ENCODE assay signal across 14 mouse cellular contexts in genomic region chr10:120026437-120026836, GRCm38 (mm10).
DNase-seq lines count a peak whose midpoint lies in the region; ATAC-seq and TF ChIP-seq lines count a peak whose summit lies in the region.
"Had no signal": no experiment of that assay in that cellular context is flagged by ENCODE, and none has a peak within 500 bp of the region (broad histone marks: within the 10 kb centered on the region; RNA-seq: fewer than 3 reads in every experiment).

No protein-coding gene starts in this region.

- 31% methylated on average over 10 of the region's 10 CpGs for WGBS in hindbrain, embryonic 14.5 days
- WGBS in hindbrain, embryonic 11.5 days: 79% methylated on average over 10 of the region's 10 CpGs
- WGBS in embryonic facial prominence, embryonic 15.5 days: 38% methylated on average over 10 of the region's 10 CpGs
- 27% methylated on average over 10 of the region's 10 CpGs for WGBS in midbrain, embryonic 15.5 days
- 79% methylated on average over 10 of the region's 10 CpGs for WGBS in stomach, postnatal 0 days

- H3K27ac ChIP-seq in hindbrain, embryonic 14.5 days: 0 out of 2 replicates have a peak overlapping the region, but pooled peaks have one; percentile 3
- no peak overlapping the region for H3K27ac ChIP-seq in hindbrain, embryonic 11.5 days (ENCODE audit: low read depth, low read length)
- no peak overlapping the region for H3K27ac ChIP-seq in embryonic facial prominence, embryonic 15.5 days (replicated peaks)
- H3K27ac ChIP-seq in midbrain, embryonic 15.5 days: peak overlapping the region; percentile 64; the same call in 1 of the 2 replicates
- no peak overlapping the region for H3K27ac ChIP-seq in stomach, postnatal 0 days (replicated peaks)
- H3K27ac ChIP-seq: liver, embryonic 14.5 days; stomach, embryonic 15.5 days had no signal

- TF ChIP-seq CTCF in stomach, postnatal 0 days (IDR thresholded peaks at IDR 0.05; ENCODE audit: low read depth): no peak

- peak; percentile 64 for DNase-seq in hindbrain, embryonic 14.5 days (ENCODE audit: low spot score)
- no peak for DNase-seq in hindbrain, embryonic 11.5 days (ENCODE audit: low spot score)
- peak; percentile 78 for DNase-seq in Muller cell, postnatal 12 days (ENCODE audit: inconsistent ontology term)
- no peak for DNase-seq in spleen, postnatal 10 days (ENCODE audit: low spot score in 2 of 2)
- no peak for DNase-seq in stomach, postnatal 0 days (ENCODE audit: low spot score)
- DNase-seq: cerebellum, postnatal 25 days; layer of hippocampus, adult 9-11 months; lung, postnatal 14 days; thymus, postnatal 36 days had no signal

- H3K4me3 ChIP-seq in hindbrain, embryonic 14.5 days (replicated peaks; ENCODE audit: low read length): no peak overlapping the region
- no peak overlapping the region for H3K4me3 ChIP-seq in hindbrain, embryonic 11.5 days (ENCODE audit: low read depth, low read length)
- H3K4me3 ChIP-seq in embryonic facial prominence, embryonic 15.5 days (replicated peaks): no peak overlapping the region
- no peak overlapping the region for H3K4me3 ChIP-seq in midbrain, embryonic 15.5 days
- H3K4me3 ChIP-seq in stomach, postnatal 0 days (ENCODE audit: low read depth, low read length): no peak overlapping the region
- H3K4me3 ChIP-seq: stomach, embryonic 15.5 days had no signal

- H3K4me2 ChIP-seq in hindbrain, embryonic 14.5 days (replicated peaks): no peak overlapping the region; the same call in 1 of the 2 replicates
- H3K4me2 ChIP-seq in hindbrain, embryonic 11.5 days (replicated peaks; ENCODE audit: low read depth, low read length): no peak overlapping the region
- no peak overlapping the region for H3K4me2 ChIP-seq in embryonic facial prominence, embryonic 15.5 days (replicated peaks)
- no peak overlapping the region for H3K4me2 ChIP-seq in midbrain, embryonic 15.5 days
- H3K4me2 ChIP-seq in stomach, postnatal 0 days (replicated peaks; ENCODE audit: low read depth): no peak overlapping the region
- H3K4me2 ChIP-seq: stomach, embryonic 15.5 days had no signal

- no peak for TF ChIP-seq EP300 in stomach, postnatal 0 days (optimal IDR thresholded peaks at IDR 0.05)

- 0 out of 2 replicates have a peak, but pooled peaks cover 8% of the 10 kb centered on the region for H3K4me1 ChIP-seq in hindbrain, embryonic 14.5 days (replicated peaks; ENCODE audit: control insufficient read depth, insufficient read depth, low read length)
- H3K4me1 ChIP-seq in hindbrain, embryonic 11.5 days (replicated peaks; ENCODE audit: control insufficient read depth, insufficient read depth, low read length): no peaks in the 10 kb centered on the region
- no peaks in the 10 kb centered on the region for H3K4me1 ChIP-seq in embryonic facial prominence, embryonic 15.5 days
- peaks cover 11% of the 10 kb centered on the region for H3K4me1 ChIP-seq in midbrain, embryonic 15.5 days
- H3K4me1 ChIP-seq in stomach, postnatal 0 days (replicated peaks; ENCODE audit: control insufficient read depth, insufficient read depth): no peaks in the 10 kb centered on the region
- H3K4me1 ChIP-seq: stomach, embryonic 15.5 days had no signal

- no peak overlapping the region for H3K9ac ChIP-seq in hindbrain, embryonic 14.5 days
- no peak overlapping the region for H3K9ac ChIP-seq in hindbrain, embryonic 11.5 days (ENCODE audit: low read depth, low read length)
- H3K9ac ChIP-seq in embryonic facial prominence, embryonic 15.5 days: no peak overlapping the region
- no peak overlapping the region for H3K9ac ChIP-seq in midbrain, embryonic 15.5 days
- no peak overlapping the region for H3K9ac ChIP-seq in stomach, postnatal 0 days (ENCODE audit: low read length)
- H3K9ac ChIP-seq: liver, embryonic 14.5 days; stomach, embryonic 15.5 days had no signal

- no peaks in the 10 kb centered on the region for H3K36me3 ChIP-seq in hindbrain, embryonic 14.5 days (replicated peaks; ENCODE audit: control insufficient read depth, insufficient read depth)
- no peaks in the 10 kb centered on the region for H3K36me3 ChIP-seq in hindbrain, embryonic 11.5 days (ENCODE audit: control insufficient read depth, insufficient read depth, low read length)
- H3K36me3 ChIP-seq in embryonic facial prominence, embryonic 15.5 days: no peaks in the 10 kb centered on the region
- H3K36me3 ChIP-seq in midbrain, embryonic 15.5 days (replicated peaks): no peaks in the 10 kb centered on the region
- H3K36me3 ChIP-seq in stomach, postnatal 0 days (ENCODE audit: control insufficient read depth, insufficient read depth, low read length): no peaks in the 10 kb centered on the region
- H3K36me3 ChIP-seq: stomach, embryonic 15.5 days had no signal

- ATAC-seq in hindbrain, embryonic 14.5 days (ENCODE audit: low FRiP score): peak; percentile 84
- ATAC-seq in hindbrain, embryonic 11.5 days (ENCODE audit: low FRiP score): no peak
- peak; percentile 64 for ATAC-seq in embryonic facial prominence, embryonic 15.5 days (ENCODE audit: insufficient number of reproducible peaks, low FRiP score, low TSS enrichment, low read depth)
- peak; percentile 92 for ATAC-seq in midbrain, embryonic 15.5 days (replicated peaks)
- no peak for ATAC-seq in erythroblast, adult 5-6 weeks (replicated peaks; ENCODE audit: low FRiP score, poor library complexity, severe bottlenecking)
- no peak for ATAC-seq in stomach, postnatal 0 days (ENCODE audit: low FRiP score, low TSS enrichment)

- no peaks in the 10 kb centered on the region for H3K27me3 ChIP-seq in hindbrain, embryonic 14.5 days (ENCODE audit: control insufficient read depth, insufficient read depth, low read length)
- H3K27me3 ChIP-seq in hindbrain, embryonic 11.5 days (ENCODE audit: control insufficient read depth, insufficient read depth, low read length): no peaks in the 10 kb centered on the region
- H3K27me3 ChIP-seq in embryonic facial prominence, embryonic 15.5 days: no peaks in the 10 kb centered on the region
- no peaks in the 10 kb centered on the region for H3K27me3 ChIP-seq in midbrain, embryonic 15.5 days (replicated peaks)
- no peaks in the 10 kb centered on the region for H3K27me3 ChIP-seq in stomach, postnatal 0 days (ENCODE audit: control insufficient read depth, insufficient read depth, low read length)
- H3K27me3 ChIP-seq: stomach, embryonic 15.5 days had no signal

- H3K9me3 ChIP-seq in hindbrain, embryonic 14.5 days (ENCODE audit: control insufficient read depth, low read length): no peaks in the 10 kb centered on the region
- no peaks in the 10 kb centered on the region for H3K9me3 ChIP-seq in hindbrain, embryonic 11.5 days (ENCODE audit: control insufficient read depth, low read length)
- H3K9me3 ChIP-seq in embryonic facial prominence, embryonic 15.5 days (replicated peaks): no peaks in the 10 kb centered on the region
- H3K9me3 ChIP-seq in midbrain, embryonic 15.5 days: no peaks in the 10 kb centered on the region
- H3K9me3 ChIP-seq in stomach, postnatal 0 days (ENCODE audit: control insufficient read depth, low read length): no peaks in the 10 kb centered on the region
- H3K9me3 ChIP-seq: stomach, embryonic 15.5 days had no signal

Comparison
In these comparisons a context has a peak if more than half of its experiments do, and no peak if none do; other contexts are left out.
1. ATAC-seq: peak in hindbrain, embryonic 14.5 days (single experiment), embryonic facial prominence, embryonic 15.5 days (single experiment) and midbrain, embryonic 15.5 days (single experiment); none in hindbrain, embryonic 11.5 days (single experiment), erythroblast, adult 5-6 weeks (single experiment) and stomach, postnatal 0 days (single experiment).
2. DNase-seq: peak in hindbrain, embryonic 14.5 days (single experiment) and Muller cell, postnatal 12 days (single experiment); none in hindbrain, embryonic 11.5 days (single experiment), spleen, postnatal 10 days (0 of 2) and stomach, postnatal 0 days (single experiment).
3. H3K27ac ChIP-seq: peak in hindbrain, embryonic 14.5 days (single experiment) and midbrain, embryonic 15.5 days (single experiment); none in hindbrain, embryonic 11.5 days (single experiment), embryonic facial prominence, embryonic 15.5 days (single experiment) and stomach, postnatal 0 days (single experiment).